In genomic region chr5:36505235-36505634, GRCm38 (mm10) we compare ENCODE assay signal across 19 mouse cellular contexts.
"Had no signal": no experiment of that assay in that cellular context is flagged by ENCODE, and none has a peak within 500 bp of the region (broad histone marks: within the 10 kb centered on the region; RNA-seq: fewer than 3 reads in every experiment).

No protein-coding gene starts in this region.

- H3K27me3 ChIP-seq: liver, embryonic 15.5 days; lung, embryonic 15.5 days; midbrain, embryonic 12.5 days; neural tube, embryonic 13.5 days; neural tube, embryonic 15.5 days; stomach, embryonic 15.5 days had no signal

- H3K4me3 ChIP-seq: liver, embryonic 15.5 days; lung, embryonic 15.5 days; midbrain, embryonic 10.5 days; midbrain, embryonic 12.5 days; myocyte; neural tube, embryonic 13.5 days; neural tube, embryonic 15.5 days; stomach, embryonic 15.5 days had no signal

- H3K4me2 ChIP-seq: liver, embryonic 15.5 days; lung, embryonic 15.5 days; midbrain, embryonic 12.5 days; neural tube, embryonic 13.5 days; neural tube, embryonic 15.5 days; stomach, embryonic 15.5 days had no signal

- H3K9me3 ChIP-seq: liver, embryonic 15.5 days; lung, embryonic 15.5 days; midbrain, embryonic 10.5 days; midbrain, embryonic 12.5 days; neural tube, embryonic 13.5 days; neural tube, embryonic 15.5 days; stomach, embryonic 15.5 days had no signal

- H3K4me1 ChIP-seq: liver, embryonic 15.5 days; lung, embryonic 15.5 days; midbrain, embryonic 10.5 days; midbrain, embryonic 12.5 days; neural tube, embryonic 13.5 days; neural tube, embryonic 15.5 days; stomach, embryonic 15.5 days had no signal

- H3K27ac ChIP-seq: liver, embryonic 15.5 days; lung, embryonic 15.5 days; midbrain, embryonic 10.5 days; midbrain, embryonic 12.5 days; neural tube, embryonic 13.5 days; neural tube, embryonic 15.5 days; stomach, embryonic 15.5 days had no signal

- ATAC-seq: liver, postnatal 0 days; lung, postnatal 0 days; midbrain, embryonic 16.5 days had no signal

- H3K9ac ChIP-seq: liver, embryonic 15.5 days; liver, postnatal 0 days; lung, embryonic 15.5 days; midbrain, embryonic 12.5 days; neural tube, embryonic 13.5 days; neural tube, embryonic 15.5 days; stomach, embryonic 15.5 days had no signal

- DNase-seq: liver, postnatal 0 days; lung, adult 2 months; lung, postnatal 4 days; midbrain, embryonic 14.5 days; retina, postnatal 1 day; right cerebral cortex, postnatal 14 days; thymus, adult 18-20 months; thymus, postnatal 14 days; thymus, postnatal 36 days had no signal
